Mouse (Mus musculus) embryonic facial prominence, embryonic 13.5 days (tissue): ENCODE results near the gene Glipr2. TPM values are rescaled to one million over a fixed set of nuclear protein-coding genes. Genes with fewer than 3 reads are reported as not detected.

Experiments
- ATAC-seq: fragments of 200-750 bp; cut with Nextera tagmentation; 2 replicates; pipeline ENCODE4 v1.8.0; 2017; ENCODE audit warnings: low read depth; ENCODE audit not compliant: insufficient number of reproducible peaks, insufficient read depth, low FRiP score, low TSS enrichment
- H3K27ac ChIP-seq: fragments of 300-500 bp; sonication (generic); 2 replicates; pipeline ENCODE4 v1.5.1; 2015; ENCODE audit warnings: moderate library complexity, mild to moderate bottlenecking, inconsistent platforms
- H3K27me3 ChIP-seq: fragments of 300-500 bp; sonication (generic); 2 replicates; pipeline ENCODE4 v1.6.1; 2015; ENCODE audit warnings: mild to moderate bottlenecking, inconsistent platforms
- H3K36me3 ChIP-seq: fragments of 300-500 bp; sonication (generic); 2 replicates; pipeline ENCODE4 v1.6.1; 2015; ENCODE audit warnings: mild to moderate bottlenecking, inconsistent platforms
- H3K4me1 ChIP-seq: fragments of 300-500 bp; sonication (generic); 2 replicates; pipeline ENCODE4 v1.6.1; 2015; ENCODE audit warnings: inconsistent platforms
- H3K4me2 ChIP-seq: fragments of 300-500 bp; sonication (generic); 2 replicates; pipeline ENCODE4 v1.6.1; 2015; ENCODE audit warnings: moderate library complexity, mild to moderate bottlenecking, inconsistent platforms
- H3K4me3 ChIP-seq: fragments of 300-500 bp; sonication (generic); 2 replicates; pipeline ENCODE4 v1.5.1; 2015; ENCODE audit warnings: mild to moderate bottlenecking, inconsistent platforms
- H3K9ac ChIP-seq: fragments of 300-500 bp; sonication (generic); 2 replicates; pipeline ENCODE4 v1.6.1; 2015; ENCODE audit warnings: mild to moderate bottlenecking, inconsistent platforms
- H3K9me3 ChIP-seq: fragments of 300-500 bp; sonication (generic); 2 replicates; pipeline ENCODE4 v1.6.1; 2016; ENCODE audit warnings: inconsistent platforms
- WGBS: fragments of 180-500 bp; shearing (Covaris S2); methylation state at CpG from one replicate; pipeline ENCODE4 v1.1.7; 2015; ENCODE audit warnings: mixed read lengths; 5-methylcytosine and 5-hydroxymethylcytosine counted together
- polyA plus RNA-seq: library from polyadenylated mRNA; unstranded; fragments of >200 nt; fragmentation: Nextera tagmentation; extraction: Ambion mirVana; gene quantifications from 2 replicates; pipeline ENCODE4 v1.2.1, GENCODE M21; 2015

Gene Glipr2
- polyA plus RNA-seq, 1 experiment from 2014 or later: 63.0 TPM

DNA sequence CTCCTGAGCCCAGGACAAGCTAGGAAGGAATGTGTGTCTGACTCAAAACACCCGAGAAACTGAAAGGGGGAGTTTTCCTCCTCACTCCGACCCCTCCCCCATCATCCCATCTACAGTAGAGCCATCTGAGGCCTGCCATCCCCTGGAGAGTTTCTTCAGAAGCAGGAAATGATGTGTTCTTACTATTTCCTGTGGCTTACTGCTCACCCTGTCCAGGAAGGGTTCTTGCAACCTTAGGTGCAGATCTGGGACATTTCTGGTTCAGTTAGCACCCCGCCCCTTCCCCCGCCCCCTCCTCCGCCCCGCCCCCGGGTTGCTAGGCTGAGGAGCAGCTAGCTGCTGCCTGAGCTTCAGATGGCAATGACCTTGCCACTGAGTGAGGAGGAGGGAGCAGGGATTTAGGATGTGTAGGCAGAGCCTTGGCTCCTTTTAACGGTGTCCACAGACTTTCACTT is 15.0 kb downstream of the Glipr2 start:
- ATAC-seq: no peak
- Histone ChIP-seq H3K27me3 (no peaks in the 10 kb centered on the region), H3K4me3 (peak overlapping the region; percentile 9), H3K4me2 (peak overlapping the region; percentile 43), H3K9ac (0 out of 2 replicates have a peak overlapping the region, but pooled peaks have one; percentile 36), H3K9me3 (no peaks in the 10 kb centered on the region), H3K36me3 (no peaks in the 10 kb centered on the region), H3K4me1 (peaks cover 36% of the 10 kb centered on the region), H3K27ac (peak overlapping the region; percentile 83)
- WGBS: 2% methylated on average over 8 of the region's 8 CpGs

DNA sequence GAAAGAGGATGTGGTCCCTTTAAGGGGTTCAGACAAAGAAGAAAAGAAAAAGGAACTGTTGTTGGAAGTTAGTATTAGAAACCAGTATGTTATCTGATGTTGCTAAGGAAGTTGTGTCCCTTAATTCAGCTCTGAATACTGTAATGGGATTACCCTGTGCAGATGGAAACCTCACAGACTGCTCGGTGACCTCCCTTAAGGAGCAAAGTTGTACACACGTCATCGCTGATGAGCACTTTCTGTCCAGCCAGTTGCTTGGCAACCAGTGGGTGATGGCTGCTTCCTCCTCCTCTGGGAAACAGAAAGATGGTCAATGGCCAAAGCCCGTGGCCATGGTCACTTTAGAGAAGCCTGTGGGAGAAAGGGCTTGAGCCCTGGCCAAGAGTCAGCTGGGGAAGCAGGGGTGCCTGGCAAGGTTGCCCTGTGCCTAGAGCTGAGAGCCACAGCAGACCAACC is 16.4 kb downstream of the Glipr2 start:
- no peak overlapping the region for H3K27ac ChIP-seq
- no peak for ATAC-seq
- no peaks in the 10 kb centered on the region for H3K27me3 ChIP-seq
- no peaks in the 10 kb centered on the region for H3K36me3 ChIP-seq
- no peak overlapping the region for H3K4me3 ChIP-seq
- 63% methylated on average over 4 of the region's 4 CpGs for WGBS
- peaks cover 34% of the 10 kb centered on the region for H3K4me1 ChIP-seq
- no peak overlapping the region for H3K9ac ChIP-seq
- no peaks in the 10 kb centered on the region for H3K9me3 ChIP-seq
- H3K4me2 ChIP-seq: no peak overlapping the region

DNA sequence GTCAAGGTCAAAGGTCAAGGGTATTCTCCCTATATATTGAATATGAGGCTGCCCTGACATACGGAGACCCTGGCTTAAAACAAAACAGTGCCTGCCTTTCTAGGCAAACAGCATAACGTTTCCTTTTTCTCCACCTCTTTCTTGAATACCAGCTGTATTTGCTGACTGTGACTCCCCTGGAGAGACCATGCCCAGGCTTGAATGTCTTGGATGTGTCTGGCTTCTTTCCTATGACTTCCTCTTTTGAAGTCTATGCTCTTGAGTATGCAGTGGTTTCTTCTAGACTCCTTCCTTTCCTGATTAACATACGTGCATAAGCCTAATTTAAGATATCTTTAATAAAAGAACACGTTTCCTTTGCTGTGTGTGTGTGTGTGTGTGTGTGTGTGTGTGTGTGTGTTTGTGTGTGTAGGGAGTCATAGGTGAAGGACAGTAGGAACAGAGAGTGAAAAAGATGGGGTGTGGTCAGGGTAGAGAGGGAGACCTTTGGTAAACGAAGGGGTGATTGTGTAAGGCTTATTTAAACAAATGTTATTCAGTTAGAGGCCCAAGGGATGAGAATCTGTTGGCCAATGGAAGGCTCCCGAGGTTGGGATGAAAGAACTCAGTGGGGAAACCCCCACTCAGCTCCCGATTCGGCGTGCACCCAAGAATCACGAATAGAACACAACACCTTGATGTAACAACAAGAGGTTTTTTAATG is 17.9 kb downstream of the Glipr2 start:
- no peak for ATAC-seq
- Histone ChIP-seq H3K4me1 (peaks cover 41% of the 10 kb centered on the region), H3K27me3 (no peaks in the 10 kb centered on the region), H3K36me3 (no peaks in the 10 kb centered on the region), H3K27ac (no peak overlapping the region), H3K9me3 (no peaks in the 10 kb centered on the region), H3K4me2 (no peak overlapping the region), H3K4me3 (no peak overlapping the region), H3K9ac (no peak overlapping the region)
- WGBS: 78% methylated on average over 10 of the region's 10 CpGs

DNA sequence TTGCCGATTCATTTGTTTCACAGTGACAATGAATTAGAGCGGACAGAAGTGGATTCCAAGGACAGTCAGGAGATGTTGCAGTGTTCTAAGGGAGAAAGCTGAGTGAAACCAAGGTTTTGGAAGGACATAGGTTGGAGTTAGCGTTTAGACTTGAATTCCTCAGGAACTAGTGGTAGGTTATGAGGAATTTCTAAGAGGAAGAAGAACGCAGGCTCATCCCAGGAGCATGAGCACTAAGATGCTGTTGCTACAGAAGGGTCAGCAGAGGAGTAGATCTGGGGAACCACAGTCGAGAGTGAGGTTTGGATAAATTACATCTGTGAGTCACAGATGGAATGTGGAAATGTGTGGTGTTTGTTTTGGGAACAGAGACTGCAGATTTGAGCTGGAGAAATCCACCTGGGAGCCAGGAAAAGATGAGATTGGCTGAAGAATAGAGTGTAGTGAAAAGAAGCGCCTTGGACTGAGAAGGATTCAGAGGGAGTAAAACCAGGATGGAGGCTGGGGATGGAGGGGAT is 19.1 kb downstream of the Glipr2 start:
- no peak overlapping the region for H3K4me2 ChIP-seq
- 80% methylated on average over 6 of the region's 6 CpGs for WGBS
- H3K4me1 ChIP-seq: peaks cover 41% of the 10 kb centered on the region

DNA sequence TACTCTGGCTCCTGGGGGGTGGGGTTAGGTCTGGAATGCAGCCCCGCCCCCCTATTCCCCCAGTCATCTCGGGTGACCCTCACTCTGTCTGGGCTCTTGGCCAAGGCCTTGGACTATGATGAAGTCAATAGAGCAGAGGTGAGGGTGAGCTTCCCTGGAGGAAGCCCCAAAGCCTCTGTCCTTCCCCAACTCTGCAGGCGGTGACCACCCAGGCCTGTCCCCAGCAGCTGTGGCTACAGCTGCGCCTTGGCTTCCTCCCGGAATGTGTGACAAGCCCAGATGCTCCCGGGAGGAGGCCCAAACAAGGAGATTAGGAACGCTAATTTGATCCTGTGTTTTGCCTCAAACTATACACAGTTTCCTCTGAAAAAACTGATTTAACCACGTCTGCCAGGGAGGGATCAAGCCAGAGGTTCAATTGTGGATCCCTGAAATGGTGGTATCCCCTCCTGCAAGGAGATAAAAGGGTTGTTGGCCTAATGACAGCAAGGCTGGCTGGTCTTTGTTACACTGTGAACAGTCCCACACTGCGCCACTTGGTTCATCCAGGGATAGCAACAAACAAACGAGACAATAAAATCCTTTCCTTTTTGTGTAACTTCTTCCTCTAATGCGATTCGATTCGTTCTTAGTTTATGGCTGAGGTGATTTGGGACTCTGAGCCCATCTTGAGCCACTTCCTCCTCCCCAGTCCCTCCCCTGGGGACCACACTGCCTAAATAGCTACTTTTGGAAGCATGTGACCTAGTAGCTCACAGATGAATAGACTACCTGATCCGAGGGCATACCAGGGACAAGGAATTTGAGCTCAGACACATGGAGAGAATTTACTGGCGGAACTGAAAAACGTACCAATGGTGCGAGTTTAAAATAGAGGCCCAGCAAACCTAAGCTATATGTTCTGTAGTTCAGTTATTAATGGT is 21.6 kb downstream of the Glipr2 start:
- Histone ChIP-seq H3K9ac (0 out of 2 replicates have a peak overlapping the region, but pooled peaks have one; percentile 11), H3K27ac (peak overlapping the region; percentile 82), H3K4me3 (no peak overlapping the region), H3K4me2 (peak overlapping the region; percentile 18; the same call in 1 of the 2 replicates), H3K36me3 (no peaks in the 10 kb centered on the region), H3K4me1 (peaks cover 32% of the 10 kb centered on the region), H3K27me3 (no peaks in the 10 kb centered on the region), H3K9me3 (no peaks in the 10 kb centered on the region)
- ATAC-seq: 0 out of 2 replicates have a peak, but pooled peaks have one; percentile 22
- WGBS: 14% methylated on average over 17 of the region's 17 CpGs

More for the DNA sequence above, 19.1 kb downstream of the Glipr2 start:
- Histone ChIP-seq H3K4me3 (no peak overlapping the region), H3K27ac (no peak overlapping the region), H3K9ac (no peak overlapping the region), H3K9me3 (no peaks in the 10 kb centered on the region), H3K36me3 (no peaks in the 10 kb centered on the region), H3K27me3 (no peaks in the 10 kb centered on the region)
- ATAC-seq: no peak

DNA sequence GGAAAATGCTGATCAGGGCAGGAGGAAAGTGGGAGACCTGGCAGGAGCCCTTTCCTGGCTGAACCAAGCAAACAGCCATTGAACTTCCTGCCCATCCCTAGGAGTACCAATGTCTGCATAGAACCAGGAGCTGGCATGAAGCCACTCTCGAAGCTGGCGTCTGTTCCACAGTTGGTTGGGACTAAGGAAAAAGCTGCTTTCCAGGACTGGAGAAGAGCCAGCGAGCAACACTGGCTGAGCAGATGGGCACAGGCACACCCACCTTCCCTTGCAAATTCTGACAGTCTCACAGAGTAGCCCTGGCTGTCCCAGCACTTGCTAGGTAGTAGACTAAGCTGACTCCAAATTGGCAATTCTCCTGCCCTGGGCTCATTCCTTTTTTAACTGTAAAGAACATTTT is 22.5 kb downstream of the Glipr2 start:
- peaks cover 32% of the 10 kb centered on the region for H3K4me1 ChIP-seq
- H3K27me3 ChIP-seq: no peaks in the 10 kb centered on the region
- no peaks in the 10 kb centered on the region for H3K36me3 ChIP-seq
- no peaks in the 10 kb centered on the region for H3K9me3 ChIP-seq
- no peak overlapping the region for H3K4me2 ChIP-seq
- no peak overlapping the region for H3K9ac ChIP-seq
- H3K4me3 ChIP-seq: no peak overlapping the region
- ATAC-seq: no peak
- peak overlapping the region; percentile 57; the same call in 1 of the 2 replicates for H3K27ac ChIP-seq
- WGBS: 60% methylated on average over 3 of the region's 3 CpGs

DNA sequence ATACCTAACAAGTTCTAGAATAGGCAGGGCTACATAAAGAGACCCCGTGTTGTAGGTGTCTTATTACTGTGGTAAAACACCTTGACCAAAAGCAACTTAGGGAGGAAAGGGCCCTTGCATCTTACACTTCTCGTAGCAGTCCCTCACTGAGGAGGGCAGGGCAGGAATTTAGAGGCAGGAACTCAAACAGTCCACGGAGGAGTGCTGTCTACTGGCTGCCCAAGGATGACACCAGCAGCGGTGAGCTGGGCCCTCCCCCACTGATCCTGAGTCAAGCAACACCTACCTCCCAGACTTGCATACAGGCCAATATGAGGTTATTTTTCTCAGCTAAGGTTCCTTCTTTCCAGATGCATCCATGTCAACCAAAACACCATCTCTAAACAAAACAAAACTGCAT is 23.0 kb downstream of the Glipr2 start:
- H3K27ac ChIP-seq: peak overlapping the region; percentile 57; the same call in 1 of the 2 replicates
- no peak overlapping the region for H3K9ac ChIP-seq
- H3K4me1 ChIP-seq: peaks cover 32% of the 10 kb centered on the region
- ATAC-seq: no peak
- no peaks in the 10 kb centered on the region for H3K36me3 ChIP-seq
- H3K4me2 ChIP-seq: no peak overlapping the region
- H3K27me3 ChIP-seq: no peaks in the 10 kb centered on the region
- no peaks in the 10 kb centered on the region for H3K9me3 ChIP-seq
- WGBS: 83% methylated on average over 4 of the region's 4 CpGs
- H3K4me3 ChIP-seq: no peak overlapping the region

DNA sequence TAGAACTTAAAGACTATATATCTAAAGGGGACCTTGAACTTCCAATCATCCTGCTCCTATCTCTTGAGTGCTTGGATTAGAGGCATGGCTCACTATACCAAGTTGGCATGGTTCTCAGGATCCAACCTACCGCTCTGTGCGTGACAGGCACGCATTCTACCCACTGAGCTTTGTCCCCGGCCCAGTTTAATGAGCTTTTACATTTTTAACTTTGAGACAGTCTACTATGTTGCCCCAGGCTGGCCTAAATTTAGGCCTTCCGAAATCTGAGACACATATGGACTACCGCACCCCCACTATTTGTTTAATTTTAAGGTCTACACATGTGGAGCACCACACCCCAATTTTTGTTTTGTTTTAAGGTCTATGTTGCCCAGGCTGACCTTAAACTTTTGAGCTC is 23.6 kb downstream of the Glipr2 start:
- H3K27me3 ChIP-seq: no peaks in the 10 kb centered on the region
- no peak overlapping the region for H3K27ac ChIP-seq
- no peak overlapping the region for H3K4me3 ChIP-seq
- 92% methylated on average over 6 of the region's 6 CpGs for WGBS
- no peaks in the 10 kb centered on the region for H3K36me3 ChIP-seq
- H3K9ac ChIP-seq: no peak overlapping the region
- no peak for ATAC-seq
- no peak overlapping the region for H3K4me2 ChIP-seq
- H3K9me3 ChIP-seq: no peaks in the 10 kb centered on the region
- peaks cover 32% of the 10 kb centered on the region for H3K4me1 ChIP-seq

DNA sequence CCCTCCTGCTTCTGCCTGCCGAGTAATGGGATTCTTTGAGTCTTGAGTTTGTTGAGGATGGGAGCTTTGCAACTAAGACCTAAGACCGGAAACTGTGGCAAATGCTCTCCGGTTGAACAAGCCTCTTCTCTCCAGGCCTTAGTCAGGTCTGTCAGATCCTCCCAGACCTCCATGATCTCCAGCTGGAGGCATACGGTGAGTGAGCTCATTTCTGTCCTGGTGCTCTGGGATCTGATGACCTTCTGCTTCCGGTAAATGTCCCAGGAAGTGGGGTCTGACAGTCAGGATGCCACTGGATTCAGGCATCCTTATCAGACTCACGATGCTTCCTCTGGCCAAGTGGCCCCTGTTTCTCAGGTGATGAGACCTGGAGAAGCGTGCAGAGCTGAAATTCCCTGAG is 24.1 kb downstream of the Glipr2 start:
- no peak overlapping the region for H3K4me2 ChIP-seq
- H3K4me3 ChIP-seq: no peak overlapping the region
- ATAC-seq: no peak
- peaks cover 30% of the 10 kb centered on the region for H3K4me1 ChIP-seq
- H3K27me3 ChIP-seq: no peaks in the 10 kb centered on the region
- H3K36me3 ChIP-seq: no peaks in the 10 kb centered on the region
- no peaks in the 10 kb centered on the region for H3K9me3 ChIP-seq
- no peak overlapping the region for H3K27ac ChIP-seq
- WGBS: 84% methylated on average over 7 of the region's 7 CpGs
- H3K9ac ChIP-seq: no peak overlapping the region

DNA sequence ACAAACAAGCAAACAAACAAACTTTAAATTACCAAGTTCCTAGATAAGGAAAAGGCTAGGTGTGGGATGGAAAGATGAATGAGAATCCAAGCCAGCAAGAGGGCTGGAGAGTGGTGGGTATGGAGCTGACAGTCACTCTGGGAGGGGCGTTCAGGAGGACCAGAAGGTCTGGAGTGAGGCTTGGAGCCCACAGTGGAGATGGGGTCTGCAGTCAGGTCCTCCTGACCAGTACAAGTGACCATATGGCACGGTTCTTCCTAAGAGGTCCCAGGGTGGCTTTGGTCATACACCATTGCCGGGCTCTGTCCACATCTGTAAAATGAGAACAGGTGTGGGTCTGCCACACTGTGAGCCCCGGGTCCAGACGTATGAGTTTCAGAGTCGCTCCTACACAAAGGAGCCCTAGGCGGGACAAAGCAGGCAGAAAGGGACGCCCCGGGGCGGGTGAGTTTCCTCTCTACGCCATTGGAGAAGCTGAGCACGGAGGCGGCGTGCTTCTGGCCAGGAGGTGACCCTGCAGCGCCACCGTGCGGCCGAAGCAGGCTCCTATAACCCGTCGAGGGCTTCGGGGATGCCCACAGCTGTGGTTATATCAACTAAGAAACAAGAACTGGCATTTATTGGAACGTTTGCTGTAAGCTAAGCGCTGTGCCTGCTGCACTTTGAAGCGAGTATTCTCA is 25.0 kb downstream of the Glipr2 start:
- 2% methylated on average over 24 of the region's 24 CpGs for WGBS
- peak; percentile 76; the same call in 1 of the 2 replicates for ATAC-seq

DNA sequence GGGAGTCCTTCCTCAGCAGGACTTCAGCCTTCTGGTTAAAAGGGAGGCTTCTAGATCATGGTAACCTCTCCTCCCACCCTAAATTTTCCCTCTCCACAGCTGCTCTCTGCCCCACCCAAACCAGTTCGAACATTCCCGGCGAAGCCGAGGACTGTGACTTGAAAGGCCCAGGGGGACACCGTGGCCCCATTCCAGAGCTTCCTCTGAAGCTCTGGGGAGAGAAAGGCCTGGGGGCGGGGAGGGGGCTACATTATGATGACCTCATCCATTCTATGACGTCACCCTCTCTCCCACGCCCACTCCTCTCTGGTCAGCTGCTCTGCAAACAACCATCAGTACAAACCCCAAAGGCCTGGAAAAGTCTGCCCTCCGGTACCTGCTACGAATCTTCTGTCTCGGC is 26.0 kb downstream of the Glipr2 start, which contains the start of gene Ccin:
Ccin (plus strand) TSS at position 303 of the 400 bp plus-strand sequence.
- no peak for ATAC-seq
- Histone ChIP-seq H3K27me3 (no peaks in the 10 kb centered on the region), H3K27ac (no peak within 1 kb of the TSS), H3K9me3 (no peaks in the 10 kb centered on the region), H3K4me1 (peaks cover 23% of the 10 kb centered on the region), H3K4me3 (peak within 1 kb of the TSS; percentile 32), H3K9ac (peak within 1 kb of the TSS; percentile 64), H3K4me2 (peak within 1 kb of the TSS; percentile 58), H3K36me3 (no peaks in the 10 kb centered on the region)
- WGBS: 80% methylated on average over 11 of the region's 11 CpGs

More for the DNA sequence above, 25.0 kb downstream of the Glipr2 start:
- no peak overlapping the region for H3K27ac ChIP-seq
- no peaks in the 10 kb centered on the region for H3K27me3 ChIP-seq
- H3K4me3 ChIP-seq: peak overlapping the region; percentile 32
- peak overlapping the region; percentile 58 for H3K4me2 ChIP-seq
- H3K36me3 ChIP-seq: no peaks in the 10 kb centered on the region
- peaks cover 28% of the 10 kb centered on the region for H3K4me1 ChIP-seq
- no peaks in the 10 kb centered on the region for H3K9me3 ChIP-seq
- H3K9ac ChIP-seq: peak overlapping the region; percentile 64
